Mouse (Mus musculus): ENCODE measurements at regions not wholly inside any gene's neighbourhood (a gene's known extent, or its start where the extent isn't known, plus 50 kb on each side); places are given as distances from the start of the nearest gene placed in this dataset.

DNA sequence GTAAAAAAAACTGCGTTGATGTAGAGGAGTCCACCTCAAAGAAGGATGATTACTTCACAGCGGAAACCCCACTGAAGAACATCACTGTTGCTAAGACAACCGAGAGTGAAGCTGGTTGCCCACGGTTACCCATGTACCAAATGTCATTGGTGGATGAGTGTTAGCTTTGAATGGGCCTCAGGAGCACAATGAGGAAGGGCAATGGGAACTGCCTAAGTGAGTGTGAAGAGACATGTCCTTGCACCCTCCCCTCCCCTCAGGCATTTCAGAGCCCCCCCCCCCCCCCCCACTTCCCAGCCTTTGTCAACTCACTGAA is 96.1 kb upstream of the Chd2 start:
- DNase-seq (ENCODE audit: low read depth, low spot score): no peak

DNA sequence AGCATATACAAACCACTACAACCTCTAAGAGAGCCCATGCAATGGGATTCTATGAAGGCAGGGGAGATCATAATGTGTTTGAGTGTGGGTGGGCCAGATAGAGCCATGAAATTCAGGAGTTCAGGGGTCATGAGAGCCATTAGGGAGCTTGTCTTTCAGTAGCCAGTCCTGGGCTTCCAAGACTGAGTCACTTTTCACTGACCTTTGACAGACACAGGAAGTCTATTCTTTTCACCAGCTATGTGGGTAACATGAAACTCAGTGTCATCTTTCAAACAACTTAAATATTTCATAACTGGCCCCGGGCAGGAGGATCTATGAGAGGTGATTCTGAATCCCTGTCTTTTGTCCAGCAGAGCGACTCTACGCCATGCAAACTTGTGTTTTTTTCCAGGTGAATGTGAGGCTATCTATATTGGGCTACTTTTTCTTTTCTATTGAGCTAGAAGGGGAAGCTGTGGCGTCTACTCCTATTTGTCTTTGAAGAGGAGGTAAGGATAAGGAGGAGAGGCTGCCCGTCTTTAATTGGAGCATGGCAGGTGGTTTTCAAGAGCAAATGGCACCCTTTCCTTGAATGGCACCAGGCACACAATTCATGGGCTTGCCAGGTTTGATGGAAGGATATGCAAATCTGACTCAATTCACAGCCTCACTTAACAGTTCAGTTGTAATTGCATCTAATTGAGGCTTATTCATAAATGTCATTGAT is 95.6 kb upstream of the Chd2 start:
- DNase-seq (ENCODE audit: low read depth, low spot score): no peak

DNA sequence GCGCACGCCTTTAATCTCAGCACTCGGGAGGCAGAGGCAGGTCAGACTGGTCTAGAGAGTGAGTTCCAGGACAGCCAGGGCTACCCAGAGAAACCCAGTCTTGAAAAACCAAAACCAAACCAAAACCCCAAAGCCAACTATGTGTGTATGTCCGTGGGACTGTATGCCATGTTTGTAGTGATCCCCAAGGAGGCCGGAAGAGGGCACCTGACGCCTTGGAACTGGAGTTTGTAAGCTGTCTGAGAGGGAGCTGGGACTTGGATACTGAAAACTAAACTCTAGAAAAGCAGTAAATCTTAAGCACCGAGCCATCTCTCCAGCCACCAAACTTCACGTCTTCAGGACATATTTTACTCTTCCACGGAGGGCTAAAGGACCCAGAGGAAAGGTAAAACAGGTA is 93.8 kb upstream of the Chd2 start:
- DNase-seq (ENCODE audit: low read depth, low spot score): no peak

DNA sequence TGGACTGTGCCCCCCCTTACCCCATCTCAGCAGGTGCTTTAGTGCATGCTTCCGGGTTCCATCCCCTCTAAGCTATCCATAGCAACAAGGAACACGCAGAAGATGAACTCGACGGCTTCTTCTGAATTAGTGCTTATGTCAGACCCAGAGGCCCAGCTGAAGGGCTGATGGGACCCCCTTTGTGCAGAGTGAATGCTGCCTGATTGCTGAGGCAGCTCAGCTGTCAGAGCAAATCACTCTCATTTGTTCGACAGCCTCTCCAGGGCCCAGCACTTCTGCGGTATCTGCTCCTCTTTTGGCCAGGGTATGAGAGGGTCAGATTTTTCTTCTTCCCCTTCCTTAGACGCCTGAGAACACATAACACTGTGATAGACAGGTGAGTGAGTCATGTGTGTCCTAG is 89.2 kb upstream of the Chd2 start:
- no peak for DNase-seq (ENCODE audit: low read depth, low spot score)

DNA sequence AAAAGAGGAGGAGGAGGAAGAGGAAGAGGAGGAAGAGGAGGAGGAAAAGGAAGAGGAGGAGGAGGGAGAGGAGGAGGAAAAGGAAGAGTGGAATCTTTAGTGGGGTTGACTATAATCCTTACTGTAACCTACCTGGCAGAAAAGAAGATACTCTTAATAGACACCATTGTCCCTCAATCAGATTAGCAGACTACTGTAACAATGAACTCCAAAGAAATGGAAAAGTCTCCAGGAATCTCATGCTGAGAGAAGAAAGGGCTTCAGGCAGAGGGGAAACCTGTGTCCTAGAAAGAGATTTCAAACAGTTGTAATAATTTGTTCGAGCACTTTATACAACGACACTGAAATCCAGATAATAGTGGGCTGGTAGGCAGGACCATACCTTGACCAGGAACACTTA is 87.6 kb upstream of the Chd2 start:
- no peak for DNase-seq (ENCODE audit: low read depth, low spot score)

DNA sequence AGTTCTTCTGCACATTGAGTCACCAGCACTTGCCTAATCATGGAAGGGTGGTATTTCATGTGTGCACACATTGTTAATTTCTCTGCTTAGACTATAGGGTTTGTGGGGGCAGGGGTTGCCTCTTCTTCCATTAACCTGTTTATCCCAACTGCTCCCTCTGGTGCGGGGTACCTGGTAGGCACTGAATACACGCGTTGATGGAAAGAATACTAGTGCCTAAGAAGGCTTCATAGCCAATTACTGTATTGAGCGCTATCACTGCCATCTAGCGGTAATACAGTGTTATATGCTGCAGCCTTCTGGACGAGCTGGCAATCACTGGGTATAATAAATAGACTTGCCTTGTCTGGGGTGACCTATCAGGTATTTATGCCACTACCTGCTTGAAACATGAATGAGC is 86.4 kb upstream of the Chd2 start:
- peak; percentile 67 for DNase-seq (ENCODE audit: low read depth, low spot score)

DNA sequence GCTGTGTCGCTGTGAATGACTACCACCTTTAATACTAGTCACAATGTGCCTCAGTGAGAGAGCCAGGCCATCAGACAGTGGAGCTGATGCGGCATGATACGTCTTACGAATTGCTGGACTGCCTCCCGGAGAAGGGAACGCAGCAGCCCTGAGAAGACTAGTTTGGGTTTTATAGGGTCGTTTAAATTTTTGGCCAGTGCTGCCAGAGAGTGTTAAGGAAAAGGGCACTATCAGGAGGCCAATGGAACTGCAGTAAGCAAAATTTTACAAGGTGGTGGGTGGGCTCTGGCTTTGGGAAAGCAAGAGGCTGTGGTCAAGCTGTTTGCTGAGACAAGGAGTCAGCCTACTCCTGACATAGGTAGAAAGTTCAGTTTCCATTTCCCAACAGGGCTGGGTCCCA is 84.7 kb upstream of the Chd2 start:
- no peak for DNase-seq (ENCODE audit: low read depth, low spot score)

DNA sequence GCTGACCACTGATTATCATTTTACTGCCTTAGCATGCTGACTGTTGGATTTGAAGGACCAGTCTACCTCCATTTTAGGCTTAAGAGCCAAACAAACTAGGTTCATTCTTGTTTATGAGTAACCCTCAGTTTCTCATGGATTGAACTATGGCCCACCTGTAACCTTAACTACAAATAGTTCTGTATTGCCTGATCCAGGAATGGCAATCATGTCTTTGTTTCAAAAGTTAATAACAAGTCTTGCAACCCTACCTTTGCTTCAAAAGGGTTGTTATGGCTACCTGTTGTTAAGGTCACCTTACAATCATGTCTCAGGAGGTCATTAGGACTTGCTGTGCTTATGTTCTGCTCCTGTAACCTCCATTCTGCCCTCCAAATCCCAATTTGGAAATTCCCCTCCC is 84.0 kb upstream of the Chd2 start:
- no peak for DNase-seq (ENCODE audit: low read depth, low spot score)

DNA sequence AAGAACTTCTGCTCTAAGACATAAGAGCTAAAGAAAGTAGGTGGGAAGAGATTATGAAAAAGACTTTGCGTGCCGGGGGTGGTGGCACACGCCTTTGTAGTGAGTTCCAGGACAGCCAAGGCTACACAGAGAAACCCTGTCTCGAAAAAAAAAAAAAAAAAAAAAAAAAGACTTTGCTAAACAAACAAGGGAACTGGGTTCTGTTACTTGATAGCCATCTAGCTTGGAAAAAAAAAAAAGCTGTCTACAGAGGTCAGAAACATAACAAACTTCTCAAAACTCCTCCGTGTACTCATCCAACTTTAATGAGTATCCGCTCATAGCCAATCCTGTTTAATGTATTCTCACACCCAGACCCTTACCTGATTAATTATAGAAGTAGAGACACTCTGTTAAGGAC is 83.4 kb upstream of the Chd2 start:
- no peak for DNase-seq (ENCODE audit: low read depth, low spot score)

DNA sequence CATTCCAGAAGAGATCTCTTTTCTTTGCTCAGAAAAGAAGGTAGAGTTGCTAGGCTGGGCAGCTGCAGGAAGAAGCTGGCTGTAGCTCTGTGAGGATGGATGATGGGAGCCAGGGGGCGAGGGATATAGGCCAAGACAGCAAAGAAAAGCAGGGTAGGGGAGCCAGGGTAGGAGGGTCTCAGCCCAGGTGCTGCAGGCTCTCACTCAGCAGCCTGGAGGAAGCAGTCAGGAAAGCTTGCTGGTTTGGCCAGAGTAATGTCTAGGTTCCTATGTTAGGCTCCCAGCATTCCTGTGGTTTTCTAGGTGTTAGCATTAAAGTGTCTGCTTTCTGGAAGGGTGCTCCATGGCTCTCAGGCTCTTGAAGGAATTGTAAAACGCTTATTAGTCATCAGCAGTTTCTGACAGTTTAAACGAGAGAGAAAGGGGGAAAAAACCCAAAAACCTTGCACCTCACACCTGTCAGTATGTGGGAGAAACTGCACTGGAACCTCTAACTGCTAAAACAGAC is 82.5 kb upstream of the Chd2 start:
- no peak for DNase-seq (ENCODE audit: low read depth, low spot score)

DNA sequence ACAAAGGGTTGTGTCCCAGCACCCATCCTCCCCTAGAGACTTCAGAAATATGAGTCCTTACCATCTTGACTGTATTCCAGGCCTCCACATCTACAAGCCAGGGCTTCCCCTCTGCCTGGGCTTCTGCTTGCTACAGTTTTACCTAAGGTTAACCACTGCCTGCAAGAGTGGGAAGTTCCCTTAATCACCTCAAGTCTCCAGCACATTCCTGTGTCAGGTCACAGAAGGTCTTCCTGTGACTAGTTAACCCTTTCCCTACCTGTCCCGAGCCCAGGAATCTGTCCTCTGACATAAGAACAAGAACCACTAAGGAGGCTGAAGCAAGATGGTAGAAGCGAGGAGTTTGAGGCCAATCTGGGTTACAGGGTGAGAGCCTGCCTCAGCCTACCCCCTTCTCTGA is 80.8 kb upstream of the Chd2 start:
- DNase-seq (ENCODE audit: low read depth, low spot score): no peak

DNA sequence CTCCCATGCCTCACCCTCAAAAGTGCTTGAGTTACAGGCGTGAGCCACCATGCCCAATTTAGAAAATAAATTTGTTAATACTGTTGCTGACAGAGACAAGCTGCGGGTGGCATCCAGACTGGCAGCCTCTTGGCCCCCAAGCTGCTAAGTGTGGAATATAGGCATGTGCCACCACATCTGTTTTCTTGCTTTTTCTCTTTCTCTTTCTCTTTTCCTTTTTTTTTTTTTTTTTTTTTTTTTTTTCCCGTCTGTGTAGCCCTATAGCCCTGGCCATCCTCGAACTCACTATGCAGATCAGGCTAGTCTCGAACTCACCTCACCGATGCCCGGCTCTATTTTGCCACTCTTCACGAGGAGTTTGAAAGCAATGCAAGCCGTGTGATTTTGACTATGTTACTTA is 78.7 kb upstream of the Chd2 start:
- no peak for DNase-seq (ENCODE audit: low read depth, low spot score)

DNA sequence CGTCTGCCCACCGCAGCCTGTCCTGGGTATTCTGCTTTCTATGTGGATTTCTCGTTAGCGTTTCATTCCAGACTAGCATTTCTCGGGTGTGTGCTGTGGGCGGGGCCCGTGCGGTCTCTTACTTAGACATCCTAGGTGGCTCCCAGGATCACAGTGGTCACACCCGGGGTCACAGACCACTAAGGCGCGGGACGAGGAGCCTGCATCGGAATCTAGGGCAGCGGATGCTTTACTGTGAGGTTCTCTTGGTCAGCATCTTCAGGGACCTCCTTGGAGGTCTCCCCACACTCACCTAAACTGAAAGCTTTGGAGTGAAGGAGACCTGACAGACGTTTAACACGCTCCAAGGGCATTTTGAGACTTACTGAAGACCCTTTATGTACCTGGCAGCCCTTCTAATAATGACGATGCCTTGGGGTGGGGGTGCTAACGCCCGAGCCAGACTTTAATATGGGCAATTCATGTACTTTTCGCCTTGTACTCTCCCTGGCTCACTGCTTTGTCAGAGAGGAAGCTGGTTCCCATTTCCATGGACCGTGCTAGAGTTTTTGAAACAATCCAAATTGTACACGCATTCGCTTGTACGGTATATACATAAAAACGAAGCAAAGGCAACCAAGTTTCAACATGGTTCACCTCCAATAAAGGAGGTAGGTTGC is 77.3 kb upstream of the Chd2 start:
- DNase-seq (ENCODE audit: low read depth, low spot score): no peak

DNA sequence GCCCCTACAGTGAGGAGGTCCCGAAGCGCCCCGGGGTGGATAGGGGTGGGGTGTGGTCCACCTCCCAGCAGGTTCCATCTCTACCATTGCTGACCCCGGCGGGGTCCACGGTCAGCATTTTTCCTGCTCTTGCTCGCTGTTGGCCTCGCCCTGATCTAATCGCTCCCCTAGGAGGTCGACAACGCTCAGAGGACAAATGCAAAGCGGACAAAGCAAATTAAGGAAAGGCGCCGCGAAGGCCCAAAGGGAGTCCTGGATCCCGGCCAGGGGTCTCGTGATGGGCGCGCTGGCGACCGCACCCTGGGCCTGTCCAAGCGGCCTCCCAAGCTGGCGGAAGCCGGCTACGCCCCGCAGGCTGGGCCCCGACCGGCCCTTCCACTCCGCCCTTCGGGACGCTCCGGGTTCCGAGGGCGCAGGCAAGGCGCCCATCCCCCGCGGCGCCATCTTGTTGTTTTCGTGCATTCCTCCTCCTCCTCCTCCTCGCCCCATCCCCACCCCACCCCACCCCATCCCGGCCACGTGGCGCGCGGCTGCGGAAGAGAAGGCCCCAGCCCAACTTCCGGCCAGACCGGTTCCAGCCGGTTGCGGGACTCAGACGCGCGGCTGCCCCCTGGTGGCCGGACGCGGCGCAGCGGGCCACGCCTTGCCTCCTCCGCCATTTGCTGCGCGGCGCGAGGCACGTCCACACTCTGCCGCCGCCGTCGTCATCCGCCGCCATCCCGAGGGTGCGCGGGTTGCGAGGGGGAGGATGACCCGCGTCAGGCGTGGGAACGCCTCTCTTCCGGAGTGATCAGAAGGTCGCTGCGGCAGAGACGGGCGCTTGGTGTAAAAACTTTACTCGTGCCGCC is 76.5 kb upstream of the Chd2 start:
- DNase-seq (ENCODE audit: low read depth, low spot score): peak; percentile 95

DNA sequence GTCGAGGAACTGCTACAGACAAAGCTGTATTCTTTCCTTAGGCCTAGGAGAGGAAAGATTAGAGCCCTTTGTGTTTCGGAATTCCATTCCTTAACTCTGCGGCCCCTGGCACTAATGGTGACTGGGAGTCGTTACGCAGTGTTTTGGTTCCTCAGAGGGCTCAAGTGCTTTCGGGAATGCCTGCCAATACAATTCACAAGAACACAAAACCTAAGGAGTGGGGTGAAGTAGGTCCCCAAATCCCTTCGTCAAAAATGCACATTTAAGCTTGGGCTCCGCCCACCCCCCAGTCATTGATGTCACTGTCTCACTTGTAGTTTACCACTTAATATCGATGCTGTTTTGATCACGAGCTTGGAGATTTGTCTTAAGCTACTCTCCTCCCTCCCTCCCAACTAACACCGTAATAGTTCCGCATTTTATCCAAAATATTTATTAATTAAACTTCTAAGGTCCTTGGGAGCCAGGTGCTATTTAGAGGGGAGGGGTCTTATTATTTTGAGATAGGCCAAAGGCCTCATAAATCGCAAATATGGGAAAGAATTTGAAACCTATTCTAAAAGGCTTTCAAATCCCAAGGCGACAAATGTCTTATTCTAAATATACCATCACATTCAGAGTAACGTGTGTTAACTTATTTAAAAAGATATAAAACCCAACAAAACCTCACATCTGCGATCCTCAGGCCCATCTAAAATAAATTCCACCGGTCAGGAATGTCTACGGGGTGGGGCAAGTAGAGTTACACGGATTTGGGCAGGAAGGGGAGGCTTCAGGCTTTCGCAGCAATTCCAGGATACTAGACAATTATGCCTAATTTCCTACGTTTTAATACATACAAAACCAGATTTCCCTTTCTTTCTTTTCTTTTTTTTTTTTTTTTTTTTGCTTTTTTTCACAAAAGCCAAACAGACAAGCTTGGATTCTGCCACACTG is 75.6 kb upstream of the Chd2 start:
- no peak for DNase-seq (ENCODE audit: low read depth, low spot score)

DNA sequence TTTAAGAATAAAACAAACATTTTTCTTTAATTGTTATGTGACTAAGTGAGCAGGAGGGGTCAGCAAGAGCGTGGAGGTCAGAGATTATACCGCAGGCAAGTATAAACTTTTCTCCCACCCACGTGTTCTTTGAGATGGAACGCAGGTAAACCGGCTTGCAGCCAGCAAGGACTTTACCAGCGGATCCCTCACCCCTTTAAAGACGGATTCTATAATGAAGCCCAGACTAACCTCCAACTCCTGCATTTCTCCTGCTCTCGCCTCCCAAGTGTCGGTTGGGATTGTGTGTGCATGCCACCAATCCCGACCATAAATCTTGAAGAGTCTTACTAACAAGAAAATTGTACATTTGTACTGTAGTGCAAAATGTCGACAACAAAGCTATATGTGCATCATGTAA is 74.4 kb upstream of the Chd2 start:
- no peak for DNase-seq (ENCODE audit: low read depth, low spot score)

DNA sequence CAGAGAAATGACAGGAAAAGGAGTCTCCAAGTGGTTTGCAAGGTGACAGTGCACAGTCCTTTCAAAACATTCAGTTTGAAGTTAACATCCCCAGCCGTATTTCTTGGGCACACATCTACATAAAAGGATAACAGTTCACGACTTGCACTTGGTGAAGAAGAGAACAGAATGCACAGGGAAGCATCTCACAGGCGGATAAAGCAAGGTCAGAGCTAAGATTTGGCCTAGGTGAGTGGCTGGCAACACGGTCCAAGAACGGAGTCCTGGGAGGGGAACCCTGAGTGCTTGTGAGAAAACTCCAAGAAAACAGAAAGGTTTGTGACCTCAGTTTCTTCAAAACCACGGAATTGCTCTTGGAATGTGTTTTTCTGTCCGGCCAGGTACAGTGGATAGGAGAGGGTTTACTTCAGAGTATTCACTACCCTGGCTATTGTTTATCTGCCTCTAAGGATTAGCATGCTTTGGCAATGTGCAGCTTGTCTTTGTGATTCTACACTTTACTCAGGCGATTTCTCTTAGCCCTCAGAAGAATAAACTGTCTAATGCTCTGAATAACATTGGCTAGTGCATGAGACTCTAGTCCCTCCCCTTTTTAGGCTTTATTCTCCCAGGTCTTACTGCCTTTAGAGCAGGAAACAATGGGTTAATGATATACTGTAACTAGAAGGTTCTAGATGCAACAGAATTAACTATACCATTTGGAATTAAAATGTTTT is 73.4 kb upstream of the Chd2 start:
- no peak for DNase-seq (ENCODE audit: low read depth, low spot score)

DNA sequence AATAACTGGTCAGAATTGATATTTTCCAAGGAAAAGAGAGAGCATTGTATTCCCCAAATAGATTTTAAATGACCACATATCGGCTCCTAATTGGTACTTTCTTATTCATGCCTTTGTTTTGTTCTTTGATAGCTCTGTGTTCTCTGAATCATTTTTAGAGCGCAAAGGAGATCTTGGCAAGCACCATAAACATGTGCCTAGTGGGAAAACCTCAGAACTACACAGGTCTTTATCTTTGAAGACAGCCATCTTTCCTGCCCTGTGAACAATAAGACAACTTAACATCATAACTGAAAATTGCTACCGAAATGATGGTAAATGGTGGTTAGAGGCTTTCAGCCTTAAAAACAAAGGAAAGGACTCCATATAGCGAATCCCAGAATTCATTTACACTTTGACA is 72.7 kb upstream of the Chd2 start:
- DNase-seq (ENCODE audit: low read depth, low spot score): no peak

DNA sequence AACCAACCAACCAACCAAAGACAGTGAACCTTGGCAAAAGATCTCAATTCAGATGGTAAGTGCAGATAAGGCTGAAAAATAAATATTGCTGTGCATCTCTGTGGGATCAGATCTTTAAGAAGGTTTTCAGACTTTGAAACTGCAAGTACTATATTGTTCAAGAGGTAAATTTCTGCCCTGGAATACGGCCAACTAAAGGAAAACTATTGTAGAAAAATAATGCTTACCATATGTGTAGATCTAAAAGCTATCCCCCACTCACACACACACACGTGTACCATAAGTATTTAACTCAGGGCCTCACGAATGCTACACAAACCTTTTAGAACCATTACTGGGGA is 71.1 kb upstream of the Chd2 start:
- no peak for DNase-seq (ENCODE audit: low read depth, low spot score)

DNA sequence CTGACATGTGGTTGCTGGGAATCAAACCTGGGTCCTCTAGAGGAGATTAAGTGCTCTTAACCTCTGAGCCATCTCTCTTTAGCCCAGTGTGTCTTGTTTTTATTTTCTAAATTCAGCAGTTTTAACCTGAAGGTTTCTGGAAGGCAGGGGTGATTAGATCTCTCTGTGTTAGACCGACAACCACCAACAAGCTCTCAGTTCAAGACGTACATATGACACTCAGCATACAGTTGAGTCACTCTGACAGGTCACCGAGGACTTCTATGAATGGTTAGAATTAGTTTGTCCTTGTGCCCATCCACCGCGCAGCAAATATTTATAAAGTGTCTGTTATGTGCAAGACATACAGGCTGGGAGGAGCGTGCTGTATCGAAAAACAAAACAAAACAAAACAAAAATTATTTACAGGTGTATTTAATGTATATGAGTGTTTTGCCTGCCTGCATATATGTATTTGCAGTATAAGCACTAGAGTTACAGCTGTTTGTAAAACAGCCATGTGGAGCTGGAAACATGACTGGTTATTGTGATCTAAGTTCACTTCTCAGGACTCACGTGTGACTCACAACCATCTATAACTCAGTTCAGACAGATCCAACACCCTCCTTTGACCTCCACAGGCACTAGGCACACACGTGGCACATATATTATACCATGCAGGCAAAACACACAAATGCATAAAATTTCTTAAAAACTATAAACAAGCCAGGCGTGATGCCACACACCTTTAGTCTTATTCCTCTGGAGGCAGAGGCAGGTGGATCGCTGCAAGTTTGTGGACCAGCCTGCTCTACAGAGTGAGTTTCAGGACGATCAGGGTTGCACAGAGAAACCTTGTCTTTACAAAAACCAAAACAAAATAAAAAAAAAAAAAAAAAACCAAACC is 70.5 kb upstream of the Chd2 start:
- DNase-seq (ENCODE audit: low read depth, low spot score): no peak
